Mouse (Mus musculus): ENCODE results near the gene Zfp655. TPM values are rescaled to one million over a fixed set of nuclear protein-coding genes. Genes with fewer than 3 reads are reported as not detected.
A peak's percentile ranks its signal among the peaks of the same experiment; 100 is the strongest.

Gene Zfp655
- polyA plus RNA-seq, 1 experiment from 2014 or later = 37.2 TPM

- Histone ChIP-seq H3K4me3 (ENCODE audit: low read depth, low read length) (no peak overlapping the region), H3K4me1 (replicated peaks; ENCODE audit: control insufficient read depth, insufficient read depth, low read length) (no peaks in the 10 kb centered on the region), H3K27ac (ENCODE audit: low read depth, low read length) (no peak overlapping the region), H3K9me3 (ENCODE audit: control insufficient read depth, low read length) (no peaks in the 10 kb centered on the region), H3K36me3 (ENCODE audit: control insufficient read depth, insufficient read depth, low read length) (peaks cover 16% of the 10 kb centered on the region; the same call in 1 of the 2 replicates), H3K9ac (ENCODE audit: low read length) (no peak overlapping the region), H3K27me3 (ENCODE audit: control insufficient read depth, insufficient read depth, low read length) (no peaks in the 10 kb centered on the region), H3K4me2 (ENCODE audit: low read depth, low read length, severe bottlenecking) (no peak overlapping the region)
- DNase-seq (ENCODE audit: low spot score) (peak; percentile 44), ATAC-seq (replicated peaks; ENCODE audit: low FRiP score) (no peak)
- 96% methylated on average over 16 of the region's 16 CpGs for WGBS
Observed at GRCm38 (mm10) chr5:145290697-145291096, 59.2 kb downstream of the Zfp655 start.

DNA sequence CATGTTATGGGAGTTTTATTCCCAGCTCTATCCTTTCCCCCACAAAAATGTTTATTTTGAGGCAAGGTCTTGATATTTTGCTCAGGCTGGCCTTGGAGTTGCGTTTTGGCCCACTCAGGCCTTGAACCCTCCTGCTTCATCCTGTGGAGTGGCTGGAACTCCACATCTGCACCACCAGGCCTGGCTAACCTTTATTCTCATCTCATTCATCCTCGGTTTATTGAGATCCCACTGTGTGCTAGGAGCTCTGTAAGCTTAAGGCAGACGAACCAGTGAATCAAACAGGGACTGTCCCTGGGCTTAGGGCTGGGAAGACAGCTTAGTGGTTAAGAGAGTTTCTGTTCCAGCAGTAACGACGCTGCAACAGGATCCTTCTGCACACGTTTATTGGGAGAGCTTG lies 60.9 kb downstream of the Zfp655 start:
- no peak overlapping the region for H3K4me2 ChIP-seq (ENCODE audit: low read depth, low read length, severe bottlenecking)
- 94% methylated on average over 6 of the region's 6 CpGs for WGBS
- H3K9ac ChIP-seq (ENCODE audit: low read length) = no peak overlapping the region
- no peak overlapping the region for H3K4me3 ChIP-seq (ENCODE audit: low read depth, low read length)
- H3K36me3 ChIP-seq (ENCODE audit: control insufficient read depth, insufficient read depth, low read length) = peaks cover 16% of the 10 kb centered on the region; the same call in 1 of the 2 replicates
- no peak overlapping the region for H3K27ac ChIP-seq (ENCODE audit: low read depth, low read length)
- DNase-seq (ENCODE audit: low spot score) (no peak), ATAC-seq (replicated peaks; ENCODE audit: low FRiP score) (no peak)
- no peaks in the 10 kb centered on the region for H3K4me1 ChIP-seq (replicated peaks; ENCODE audit: control insufficient read depth, insufficient read depth, low read length)
- no peaks in the 10 kb centered on the region for H3K9me3 ChIP-seq (ENCODE audit: control insufficient read depth, low read length)
- no peaks in the 10 kb centered on the region for H3K27me3 ChIP-seq (ENCODE audit: control insufficient read depth, insufficient read depth, low read length)

Other genes starting within 250 kb of the Zfp655 start
- gene Gm4871, start 199.0 kb upstream of the Zfp655 start, polyA plus RNA-seq (2014; fragmentation: Nextera tagmentation; extraction: Ambion mirVana) = not detected in 2 replicates
- not detected in 2 replicates for gene 1700018F24Rik, start 188.7 kb upstream of the Zfp655 start, polyA plus RNA-seq (2014; fragmentation: Nextera tagmentation; extraction: Ambion mirVana)
- gene Arpc1a, start 147.9 kb upstream of the Zfp655 start, polyA plus RNA-seq (2014; fragmentation: Nextera tagmentation; extraction: Ambion mirVana) = 145 and 150 TPM in 2 replicates
- not detected in 2 replicates for gene Kpna7, start 147.7 kb upstream of the Zfp655 start, polyA plus RNA-seq (2014; fragmentation: Nextera tagmentation; extraction: Ambion mirVana)
- 51.2 and 62.8 TPM in 2 replicates for gene Arpc1b, start 117.5 kb upstream of the Zfp655 start, polyA plus RNA-seq (2014; fragmentation: Nextera tagmentation; extraction: Ambion mirVana)
- 135 and 136 TPM in 2 replicates for gene Pdap1, start 91.5 kb upstream of the Zfp655 start, polyA plus RNA-seq (2014; fragmentation: Nextera tagmentation; extraction: Ambion mirVana)
- 252 and 253 TPM in 2 replicates for gene Bud31, start 91.4 kb upstream of the Zfp655 start, polyA plus RNA-seq (2014; fragmentation: Nextera tagmentation; extraction: Ambion mirVana)
- 18.6 and 19.6 TPM in 2 replicates for gene Ptcd1, start 64.6 kb upstream of the Zfp655 start, polyA plus RNA-seq (2014; fragmentation: Nextera tagmentation; extraction: Ambion mirVana)
- 51.4 and 59.0 TPM in 2 replicates for gene Cpsf4, start 64.5 kb upstream of the Zfp655 start, polyA plus RNA-seq (2014; fragmentation: Nextera tagmentation; extraction: Ambion mirVana)
- gene Atp5j2, start 39.7 kb upstream of the Zfp655 start, polyA plus RNA-seq (2014; fragmentation: Nextera tagmentation; extraction: Ambion mirVana) = 478 and 501 TPM in 2 replicates
- gene Zkscan14, start 29.8 kb upstream of the Zfp655 start, polyA plus RNA-seq (2014; fragmentation: Nextera tagmentation; extraction: Ambion mirVana) = 6.5 and 8.1 TPM in 2 replicates
- gene Zkscan5, start 27.2 kb upstream of the Zfp655 start, polyA plus RNA-seq (2014; fragmentation: Nextera tagmentation; extraction: Ambion mirVana) = 17.2 and 20.2 TPM in 2 replicates
- 0.41 and 0.77 TPM in 2 replicates for gene Zscan25, start 48.8 kb downstream of the Zfp655 start, polyA plus RNA-seq (2014; fragmentation: Nextera tagmentation; extraction: Ambion mirVana)
- gene Cyp3a57, start 113.6 kb downstream of the Zfp655 start, polyA plus RNA-seq (2014; fragmentation: Nextera tagmentation; extraction: Ambion mirVana) = not detected in 2 replicates
- not detected in 2 replicates for gene Cyp3a16, start 238.0 kb downstream of the Zfp655 start, polyA plus RNA-seq (2014; fragmentation: Nextera tagmentation; extraction: Ambion mirVana)